Mouse (Mus musculus) hindbrain, embryonic 15.5 days (tissue): ENCODE measurements around the gene Arih2. TPM values are rescaled to one million over a fixed set of nuclear protein-coding genes. Genes with fewer than 3 reads are reported as not detected.
A peak's percentile ranks its signal among the peaks of the same experiment; 100 is the strongest.

Experiments used
- ATAC-seq: fragments of 200-750 bp; cut with Nextera tagmentation; 2 replicates; pipeline ENCODE4 v1.8.0; 2017; ENCODE audit warnings: low read depth, moderate number of reproducible peaks, moderate TSS enrichment; ENCODE audit not compliant: low FRiP score
- H3K27ac ChIP-seq: fragments of 300-500 bp; sonication (generic); replicated peaks from 2 replicates; pipeline ENCODE4 v1.5.1; 2015; ENCODE audit warnings: mild to moderate bottlenecking, inconsistent platforms
- H3K27me3 ChIP-seq: fragments of 300-500 bp; sonication (generic); 2 replicates; pipeline ENCODE4 v1.6.1; 2015; ENCODE audit warnings: control low read depth, inconsistent platforms
- H3K36me3 ChIP-seq: fragments of 300-500 bp; sonication (generic); 2 replicates; pipeline ENCODE4 v1.6.1; 2015; ENCODE audit warnings: control low read depth, inconsistent platforms
- H3K4me1 ChIP-seq: fragments of 300-500 bp; sonication (generic); replicated peaks from 2 replicates; pipeline ENCODE4 v1.6.1; 2015; ENCODE audit warnings: control low read depth, inconsistent platforms
- H3K4me2 ChIP-seq: fragments of 300-500 bp; sonication (generic); 2 replicates; pipeline ENCODE4 v1.6.1; 2015; ENCODE audit warnings: moderate library complexity, mild to moderate bottlenecking, inconsistent platforms
- H3K4me3 ChIP-seq: fragments of 300-500 bp; sonication (generic); 2 replicates; pipeline ENCODE4 v1.5.1; 2015; ENCODE audit warnings: mild to moderate bottlenecking, inconsistent platforms
- H3K9ac ChIP-seq: fragments of 300-500 bp; sonication (generic); 2 replicates; pipeline ENCODE4 v1.6.1; 2015; ENCODE audit warnings: inconsistent platforms
- H3K9me3 ChIP-seq: fragments of 300-500 bp; sonication (generic); 2 replicates; pipeline ENCODE4 v1.6.1; 2016; ENCODE audit warnings: control low read depth, inconsistent platforms
- WGBS: fragments of 180-500 bp; shearing (Covaris S2); methylation state at CpG from one replicate; pipeline ENCODE4 v1.1.7; 2015; 5-methylcytosine and 5-hydroxymethylcytosine counted together
- polyA plus RNA-seq: library from polyadenylated mRNA; unstranded; fragments of >200 nt; fragmentation: Nextera tagmentation; extraction: Ambion mirVana; gene quantifications from 2 replicates; pipeline ENCODE4 v1.2.1, GENCODE M21; 2015

The Arih2 gene
- 43.0 and 48.1 TPM in 2 replicates for polyA plus RNA-seq

DNA sequence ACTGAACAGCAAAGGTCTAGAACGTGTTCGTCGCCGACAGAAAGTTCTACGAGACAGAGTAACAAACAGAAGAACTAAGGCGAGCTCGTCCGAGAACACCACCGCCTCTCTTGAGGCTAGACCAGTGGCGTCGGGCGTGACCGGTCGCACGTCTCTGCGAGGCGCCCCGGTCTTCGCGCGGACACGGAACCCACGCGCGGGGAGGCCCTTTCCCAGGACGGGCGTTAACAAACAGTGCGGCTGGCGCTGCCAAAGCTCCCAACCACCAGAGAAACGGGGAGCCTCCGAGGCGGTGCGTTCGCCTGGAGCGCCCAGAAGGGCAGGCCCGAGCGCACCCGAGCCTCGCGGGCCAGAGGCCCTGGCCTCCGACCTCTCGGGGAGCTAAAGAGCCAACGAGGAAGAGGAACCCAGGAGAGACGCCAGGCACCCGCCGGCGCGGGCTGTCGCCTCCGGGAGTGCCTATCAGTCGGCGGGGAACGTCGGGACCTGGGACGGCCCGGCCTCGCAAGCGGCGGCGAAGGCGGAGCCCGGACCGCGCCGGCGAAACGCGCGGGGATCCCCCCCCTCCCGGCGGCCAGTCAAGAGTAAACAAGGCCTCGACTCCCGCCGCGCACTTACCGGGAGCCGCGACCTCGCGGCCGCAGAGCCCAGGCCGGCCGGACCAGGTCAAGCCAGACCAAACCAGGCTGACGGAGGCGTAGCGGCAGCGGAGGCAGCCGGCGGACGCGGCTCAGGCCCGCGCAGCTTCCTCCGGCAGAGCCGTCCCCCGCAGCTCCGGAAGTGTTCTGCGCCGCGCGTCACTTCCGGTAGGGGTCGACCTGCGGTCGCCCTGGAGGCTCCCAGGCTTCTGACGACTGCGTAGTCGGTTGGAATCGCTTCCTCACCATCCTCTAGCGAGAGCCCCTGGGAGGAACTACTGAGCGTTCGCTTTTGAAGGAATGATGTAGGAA lies at the start of gene Arih2:
Gene Arih2 (minus strand): TSS at position 776 of the 950 bp plus-strand sequence.
- H3K27me3 ChIP-seq = no peaks in the 10 kb centered on the region
- H3K4me1 ChIP-seq = peaks cover 19% of the 10 kb centered on the region
- ATAC-seq = peak; percentile 99
- H3K4me3 ChIP-seq = peak within 1 kb of the TSS; percentile 81
- peak within 1 kb of the TSS; percentile 86 for H3K27ac ChIP-seq
- no peaks in the 10 kb centered on the region for H3K9me3 ChIP-seq
- no peaks in the 10 kb centered on the region for H3K36me3 ChIP-seq
- H3K4me2 ChIP-seq = peak within 1 kb of the TSS; percentile 77
- under 1% methylated on average over 94 of the region's 112 CpGs for WGBS
- H3K9ac ChIP-seq = peak within 1 kb of the TSS; percentile 81

DNA sequence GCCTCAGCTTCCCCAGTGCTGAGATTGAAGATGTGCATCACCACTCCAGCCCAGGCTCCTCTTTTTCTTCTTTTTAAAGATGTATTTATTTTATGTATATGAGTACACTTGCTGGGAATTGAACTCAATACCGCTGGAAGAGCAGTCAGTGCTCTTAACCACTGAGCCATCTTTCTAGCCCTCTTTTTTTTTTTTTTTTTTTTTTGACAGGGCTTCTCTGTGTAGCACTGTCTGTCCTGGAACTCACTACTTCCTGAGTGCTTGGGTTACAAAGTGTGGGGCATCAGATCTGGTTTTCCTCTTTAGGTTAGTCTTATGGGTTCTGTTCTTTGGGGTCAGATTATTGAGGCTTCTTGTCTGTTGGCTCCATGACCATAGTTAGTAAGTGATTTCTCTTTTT lies 45.3 kb upstream of the Arih2 start:
- H3K9me3 ChIP-seq = no peaks in the 10 kb centered on the region
- WGBS = 90% methylated on average over 1 of the region's 1 CpGs
- H3K27me3 ChIP-seq = no peaks in the 10 kb centered on the region
- H3K4me3 ChIP-seq = 0 out of 2 replicates have a peak overlapping the region, but pooled peaks have one; percentile 95
- no peak for ATAC-seq
- H3K4me2 ChIP-seq = peak overlapping the region; percentile 94
- no peak overlapping the region for H3K27ac ChIP-seq
- no peak overlapping the region for H3K9ac ChIP-seq
- H3K36me3 ChIP-seq = no peaks in the 10 kb centered on the region
- H3K4me1 ChIP-seq = peaks cover 33% of the 10 kb centered on the region

DNA sequence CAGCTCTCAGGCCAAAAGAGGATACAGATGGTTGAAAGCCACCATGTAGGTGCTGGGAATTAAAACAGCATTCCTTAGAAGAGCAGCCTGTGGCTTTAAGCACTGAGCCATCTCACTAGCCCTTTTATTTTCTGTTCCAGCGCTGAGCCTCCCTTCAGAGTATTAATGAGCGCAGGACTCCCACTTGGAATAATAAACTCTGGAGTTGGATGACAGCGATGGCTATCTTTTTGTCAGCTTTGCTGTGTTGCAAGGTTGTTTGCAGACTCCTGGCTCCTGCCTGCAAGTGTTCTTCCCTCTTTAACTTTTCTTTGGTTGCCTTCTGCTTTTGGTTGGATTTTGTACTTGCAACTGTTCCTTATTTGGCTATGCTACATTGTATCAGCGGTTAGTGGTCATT lies 44.8 kb upstream of the Arih2 start:
- Histone ChIP-seq H3K4me1 (peaks cover 39% of the 10 kb centered on the region), H3K27ac (no peak overlapping the region), H3K36me3 (no peaks in the 10 kb centered on the region), H3K27me3 (no peaks in the 10 kb centered on the region), H3K9ac (no peak overlapping the region), H3K9me3 (no peaks in the 10 kb centered on the region), H3K4me2 (peak overlapping the region; percentile 94), H3K4me3 (peak overlapping the region; percentile 95)
- 64% methylated on average over 4 of the region's 4 CpGs for WGBS
- ATAC-seq = no peak

DNA sequence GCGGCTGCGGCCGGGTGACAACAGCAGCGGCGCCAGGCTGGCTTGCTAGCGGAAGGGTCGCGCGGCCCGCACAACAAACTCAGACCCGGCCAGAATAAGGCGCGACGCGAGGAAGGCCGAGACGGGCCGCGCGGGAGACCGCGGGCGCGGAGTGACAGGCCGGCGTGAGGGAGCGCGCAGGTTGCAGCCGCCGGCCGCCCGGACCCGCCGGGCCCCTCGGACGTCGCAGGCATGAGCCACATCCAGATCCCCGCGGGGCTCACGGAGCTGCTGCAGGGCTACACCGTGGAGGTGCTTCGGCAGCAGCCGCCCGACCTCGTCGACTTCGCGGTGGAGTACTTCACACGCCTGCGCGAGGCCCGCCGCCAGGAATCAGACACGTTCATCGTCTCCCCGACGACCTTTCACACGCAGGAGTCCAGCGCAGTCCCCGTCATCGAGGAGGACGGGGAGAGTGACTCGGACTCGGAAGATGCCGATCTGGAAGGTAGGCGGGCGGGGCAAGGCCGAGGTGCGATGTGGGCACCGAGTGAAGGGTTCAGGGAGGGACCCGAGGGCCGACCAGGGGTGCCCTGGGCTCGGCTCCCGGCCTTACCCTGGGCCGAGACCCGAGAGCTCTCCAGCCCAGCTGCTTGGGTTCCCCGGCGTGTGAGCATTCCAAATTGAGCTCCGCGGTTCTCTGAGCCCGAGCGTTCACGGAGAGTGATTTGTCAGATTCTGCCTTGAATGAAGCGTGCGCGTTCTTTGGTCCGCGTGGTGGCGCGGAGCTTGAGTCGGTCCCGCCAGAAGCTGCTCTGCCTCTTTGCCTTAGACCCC lies 43.2 kb upstream of the Arih2 start:
- H3K4me3 ChIP-seq = peak overlapping the region; percentile 95
- H3K4me1 ChIP-seq = peaks cover 39% of the 10 kb centered on the region
- H3K36me3 ChIP-seq = no peaks in the 10 kb centered on the region
- H3K4me2 ChIP-seq = peak overlapping the region; percentile 94
- peak overlapping the region; percentile 85 for H3K9ac ChIP-seq
- WGBS = under 1% methylated on average over 79 of the region's 92 CpGs
- peak; percentile 73 for ATAC-seq
- H3K27me3 ChIP-seq = no peaks in the 10 kb centered on the region
- H3K27ac ChIP-seq = peak overlapping the region; percentile 88
- H3K9me3 ChIP-seq = no peaks in the 10 kb centered on the region

DNA sequence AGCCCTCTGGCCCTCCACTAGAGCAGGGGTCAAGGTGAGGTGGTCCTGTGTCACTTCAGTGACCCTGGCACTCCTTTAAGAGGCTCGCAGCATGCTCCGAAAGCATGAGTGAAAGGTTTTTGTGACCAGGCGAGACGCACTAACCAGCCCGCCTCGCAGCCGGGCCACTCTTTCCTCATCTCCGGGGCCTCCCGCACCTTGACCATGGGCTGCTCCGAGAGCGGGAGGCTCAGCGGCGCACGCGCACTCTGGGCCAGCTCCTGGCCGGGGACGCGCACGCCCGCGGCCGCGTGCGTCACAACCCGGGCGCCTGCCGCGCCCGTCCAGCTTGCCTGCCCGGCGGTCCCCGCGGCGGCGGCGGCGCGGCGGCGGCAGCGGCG lies 42.6 kb upstream of the Arih2 start:
- H3K36me3 ChIP-seq = no peaks in the 10 kb centered on the region
- H3K27ac ChIP-seq = peak overlapping the region; percentile 88
- peak overlapping the region; percentile 85 for H3K9ac ChIP-seq
- peak overlapping the region; percentile 95 for H3K4me3 ChIP-seq
- H3K27me3 ChIP-seq = no peaks in the 10 kb centered on the region
- ATAC-seq = peak; percentile 85
- under 1% methylated on average over 35 of the region's 42 CpGs for WGBS
- peaks cover 39% of the 10 kb centered on the region for H3K4me1 ChIP-seq
- H3K4me2 ChIP-seq = peak overlapping the region; percentile 94
- no peaks in the 10 kb centered on the region for H3K9me3 ChIP-seq

DNA sequence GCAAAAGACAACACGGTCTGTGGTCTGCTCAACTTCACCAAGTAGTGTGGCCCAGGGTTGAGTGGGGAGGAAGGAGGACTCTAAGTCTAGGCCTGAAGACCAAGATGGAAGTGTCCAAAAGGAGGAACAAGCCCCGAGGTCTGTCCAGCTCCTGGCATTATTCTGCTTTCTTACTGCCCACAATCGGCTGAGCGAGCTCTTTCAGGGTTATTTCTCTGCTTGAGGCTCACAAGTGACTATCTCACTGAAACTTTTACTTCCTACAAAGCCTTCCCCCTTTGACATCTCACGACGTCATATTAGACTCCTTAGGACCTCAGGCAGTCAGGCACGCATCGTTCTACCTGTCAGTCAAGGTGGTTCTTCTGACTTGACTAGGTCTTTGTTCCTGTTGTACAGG lies 42.2 kb upstream of the Arih2 start:
- H3K9me3 ChIP-seq = no peaks in the 10 kb centered on the region
- peak; percentile 12 for ATAC-seq
- no peaks in the 10 kb centered on the region for H3K27me3 ChIP-seq
- 68% methylated on average over 8 of the region's 8 CpGs for WGBS
- H3K4me1 ChIP-seq = peaks cover 39% of the 10 kb centered on the region
- peak overlapping the region; percentile 88 for H3K27ac ChIP-seq
- H3K9ac ChIP-seq = peak overlapping the region; percentile 85
- peak overlapping the region; percentile 95 for H3K4me3 ChIP-seq
- H3K4me2 ChIP-seq = peak overlapping the region; percentile 94
- H3K36me3 ChIP-seq = no peaks in the 10 kb centered on the region

DNA sequence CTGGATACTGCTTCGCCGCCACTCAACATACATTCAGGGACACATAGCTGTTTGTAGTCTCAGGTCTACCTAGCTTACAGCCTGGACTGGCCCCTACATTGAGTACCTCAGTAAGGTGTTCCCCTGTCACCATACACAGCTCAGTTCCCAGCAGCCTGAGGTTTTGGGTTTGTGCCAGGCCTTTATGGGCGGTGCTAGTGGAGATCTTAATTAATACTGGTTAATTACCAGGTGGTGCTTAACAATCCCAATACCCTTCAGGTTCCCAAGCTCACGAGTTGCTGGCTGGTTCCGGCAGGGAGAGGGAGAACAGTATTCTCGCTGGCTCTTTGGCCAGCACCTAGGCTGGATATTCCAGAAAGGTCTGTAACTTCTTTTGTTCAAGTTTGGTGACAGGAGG lies 41.7 kb upstream of the Arih2 start:
- 85% methylated on average over 6 of the region's 6 CpGs for WGBS

DNA sequence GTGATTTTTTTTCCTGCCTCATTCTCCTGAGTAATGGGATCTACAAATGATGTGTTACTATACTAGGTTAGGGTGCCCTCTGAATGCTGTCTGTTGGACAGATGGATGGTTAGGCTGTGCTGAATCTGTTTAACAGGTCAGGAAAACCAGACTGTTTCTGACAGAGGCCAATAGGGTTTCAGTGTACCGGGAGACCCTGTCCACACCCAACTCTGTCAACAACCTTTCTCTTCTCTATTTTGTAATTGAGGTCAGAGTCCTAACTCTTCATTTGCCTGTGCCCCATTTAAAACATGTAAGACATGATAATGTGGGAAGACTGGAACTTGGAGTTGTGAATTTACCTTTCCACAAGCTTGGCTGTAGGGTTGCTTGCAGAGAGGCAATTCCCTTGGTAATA lies 40.8 kb upstream of the Arih2 start:
- WGBS = 88% methylated on average over 1 of the region's 1 CpGs
- Histone ChIP-seq H3K4me2 (no peak overlapping the region), H3K36me3 (peaks cover 2% of the 10 kb centered on the region; the same call in 1 of the 2 replicates), H3K4me1 (peaks cover 34% of the 10 kb centered on the region), H3K4me3 (no peak overlapping the region), H3K9ac (no peak overlapping the region), H3K9me3 (no peaks in the 10 kb centered on the region), H3K27me3 (no peaks in the 10 kb centered on the region), H3K27ac (no peak overlapping the region)
- no peak for ATAC-seq

More for the DNA sequence above, 41.7 kb upstream of the Arih2 start:
- Histone ChIP-seq H3K9me3 (no peaks in the 10 kb centered on the region), H3K27me3 (no peaks in the 10 kb centered on the region), H3K4me1 (peaks cover 39% of the 10 kb centered on the region), H3K9ac (no peak overlapping the region), H3K27ac (no peak overlapping the region), H3K4me3 (no peak overlapping the region), H3K4me2 (no peak overlapping the region), H3K36me3 (no peaks in the 10 kb centered on the region)
- ATAC-seq = no peak

DNA sequence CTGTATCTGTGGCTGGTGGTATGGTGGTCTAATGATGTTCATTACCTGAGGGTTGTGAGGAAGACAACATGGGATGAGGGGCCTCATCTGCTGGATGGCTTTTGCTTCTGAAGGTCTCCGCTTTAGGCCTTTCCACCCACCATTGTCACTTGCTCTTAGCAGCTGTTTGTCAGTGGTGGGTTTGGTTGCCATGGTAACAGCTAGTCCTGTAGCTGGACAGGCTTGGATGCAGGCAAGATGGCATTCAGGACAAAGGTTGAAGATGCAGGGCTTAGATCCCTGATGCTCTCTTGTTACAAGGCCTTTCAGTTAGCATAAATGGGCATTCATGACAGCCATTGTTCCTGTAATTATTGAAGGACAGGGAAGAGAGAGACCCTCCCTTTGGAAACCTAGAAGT lies 39.9 kb upstream of the Arih2 start, which contains the start of gene Prkar2a:
Gene Prkar2a (plus strand): TSS at position 209 of the 400 bp plus-strand sequence.
- 26% methylated on average over 1 of the region's 1 CpGs for WGBS
- ATAC-seq = no peak
- H3K27me3 ChIP-seq = no peaks in the 10 kb centered on the region
- peaks cover 11% of the 10 kb centered on the region for H3K36me3 ChIP-seq
- peak within 1 kb of the TSS; percentile 65 for H3K27ac ChIP-seq
- no peak within 1 kb of the TSS for H3K4me2 ChIP-seq
- H3K9me3 ChIP-seq = no peaks in the 10 kb centered on the region
- no peak within 1 kb of the TSS for H3K9ac ChIP-seq
- no peak within 1 kb of the TSS for H3K4me3 ChIP-seq
- peaks cover 25% of the 10 kb centered on the region for H3K4me1 ChIP-seq

DNA sequence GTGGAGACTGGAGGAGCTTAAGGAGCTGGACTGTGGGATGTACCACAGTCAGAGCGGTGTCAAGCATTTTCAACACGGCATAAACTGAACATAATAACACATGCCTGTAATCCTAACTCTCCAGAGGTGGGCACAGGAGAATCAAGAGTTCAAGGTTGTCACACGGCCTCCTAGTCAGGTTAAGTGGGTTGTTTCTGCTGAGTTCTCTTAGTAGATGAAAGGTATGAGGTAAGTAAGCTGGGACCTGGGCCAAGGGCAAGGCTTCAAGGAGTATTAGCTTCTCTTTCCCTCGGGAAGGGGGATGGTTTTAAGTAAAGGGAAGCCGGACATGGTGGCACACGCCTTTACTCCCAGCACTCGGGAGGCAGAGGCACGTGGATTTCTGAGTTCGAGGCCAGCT lies 39.3 kb upstream of the Arih2 start:
- H3K4me2 ChIP-seq = no peak overlapping the region
- H3K36me3 ChIP-seq = peaks cover 12% of the 10 kb centered on the region
- no peaks in the 10 kb centered on the region for H3K27me3 ChIP-seq
- H3K4me1 ChIP-seq = peaks cover 19% of the 10 kb centered on the region
- WGBS = 79% methylated on average over 9 of the region's 9 CpGs
- H3K9ac ChIP-seq = no peak overlapping the region
- H3K27ac ChIP-seq = no peak overlapping the region; the same call in 1 of the 2 replicates
- ATAC-seq = no peak
- no peaks in the 10 kb centered on the region for H3K9me3 ChIP-seq
- H3K4me3 ChIP-seq = no peak overlapping the region

DNA sequence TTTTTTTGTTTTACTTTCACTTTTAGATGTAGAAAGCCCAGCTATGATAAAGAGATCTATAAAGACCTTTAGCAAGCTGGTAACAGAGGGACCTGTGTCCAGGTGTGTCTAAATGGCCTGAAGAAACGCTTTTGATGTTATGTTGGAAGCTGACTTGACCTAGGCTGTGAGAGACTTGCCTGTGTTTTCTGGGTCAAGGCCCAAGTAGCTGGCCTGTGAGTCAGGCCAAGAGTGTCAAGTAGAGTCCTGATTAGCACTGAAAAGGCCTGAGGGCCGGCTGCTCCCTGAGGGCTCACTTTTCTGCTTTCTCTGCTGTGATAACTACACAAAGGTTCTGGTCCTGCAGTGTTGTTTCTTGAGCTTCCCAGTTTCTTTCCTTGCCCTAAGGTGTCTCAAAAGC lies 38.5 kb upstream of the Arih2 start:
- no peak overlapping the region for H3K4me2 ChIP-seq
- 79% methylated on average over 2 of the region's 2 CpGs for WGBS
- H3K4me3 ChIP-seq = no peak overlapping the region
- H3K27ac ChIP-seq = no peak overlapping the region
- no peaks in the 10 kb centered on the region for H3K9me3 ChIP-seq
- H3K9ac ChIP-seq = no peak overlapping the region
- H3K27me3 ChIP-seq = no peaks in the 10 kb centered on the region
- ATAC-seq = no peak
- H3K36me3 ChIP-seq = peaks cover 14% of the 10 kb centered on the region
- H3K4me1 ChIP-seq = peaks cover 12% of the 10 kb centered on the region

DNA sequence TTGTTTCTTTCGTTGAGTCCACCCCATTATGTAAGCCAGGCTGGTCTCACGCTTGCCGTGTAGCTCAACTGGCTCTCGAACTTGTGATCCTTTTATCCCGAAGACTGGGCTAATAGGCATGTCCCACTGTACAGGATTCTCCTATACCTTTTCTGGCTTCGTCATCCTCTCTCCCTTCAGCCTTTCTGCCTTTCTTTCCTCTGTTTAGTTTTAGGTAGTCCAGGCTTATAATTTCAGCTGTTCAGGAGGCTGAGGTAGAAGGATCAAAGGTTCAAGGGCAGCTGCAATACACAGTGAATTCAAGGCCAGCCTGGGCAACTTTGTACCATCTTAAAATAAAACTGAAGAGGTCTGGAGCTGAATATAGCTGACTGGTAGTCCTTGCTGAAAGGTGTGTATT lies 38.0 kb upstream of the Arih2 start:
- H3K27me3 ChIP-seq = no peaks in the 10 kb centered on the region
- H3K27ac ChIP-seq = no peak overlapping the region
- no peak for ATAC-seq
- no peak overlapping the region for H3K9ac ChIP-seq
- peaks cover 19% of the 10 kb centered on the region for H3K36me3 ChIP-seq
- peaks cover 12% of the 10 kb centered on the region for H3K4me1 ChIP-seq
- no peak overlapping the region for H3K4me3 ChIP-seq
- WGBS = 71% methylated on average over 6 of the region's 6 CpGs
- H3K4me2 ChIP-seq = no peak overlapping the region
- H3K9me3 ChIP-seq = no peaks in the 10 kb centered on the region
